Mouse (Mus musculus) WW6 (cell line): ENCODE measurements around the gene Tpx2.
A peak's percentile ranks its signal among the peaks of the same experiment; 100 is the strongest.

Experiments
- DNase-seq: peaks from one replicate; pipeline ENCODE4 v3.0.0-alpha.2; 2013; ENCODE audit warnings: low read depth, low spot score

The Tpx2 gene

DNA sequence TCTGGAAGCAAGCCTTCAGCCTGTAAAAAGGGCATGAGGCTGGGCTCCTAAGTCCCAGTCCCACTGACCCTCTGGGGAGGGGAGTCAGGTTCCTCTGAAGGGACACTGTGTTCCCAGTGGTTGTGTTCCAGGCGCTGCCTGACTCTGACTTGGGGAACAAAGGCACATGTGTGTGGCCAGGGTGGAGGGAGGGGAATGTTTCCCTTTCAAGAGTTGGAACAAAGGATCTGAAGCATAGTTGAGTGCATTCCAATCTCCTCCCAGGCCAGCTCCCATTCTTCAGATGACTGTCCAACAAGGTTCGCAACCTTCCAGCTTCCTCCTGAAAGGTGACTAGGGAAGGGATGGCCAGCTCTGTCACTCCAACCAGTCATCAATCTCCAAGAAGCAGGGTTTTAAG, 27.4 kb upstream of the Tpx2 start:
- DNase-seq: peak; percentile 33

- no peak for DNase-seq
These were observed 26.7 kb upstream of the Tpx2 start for GRCm38 (mm10) chr2:152821023-152821422.

DNA sequence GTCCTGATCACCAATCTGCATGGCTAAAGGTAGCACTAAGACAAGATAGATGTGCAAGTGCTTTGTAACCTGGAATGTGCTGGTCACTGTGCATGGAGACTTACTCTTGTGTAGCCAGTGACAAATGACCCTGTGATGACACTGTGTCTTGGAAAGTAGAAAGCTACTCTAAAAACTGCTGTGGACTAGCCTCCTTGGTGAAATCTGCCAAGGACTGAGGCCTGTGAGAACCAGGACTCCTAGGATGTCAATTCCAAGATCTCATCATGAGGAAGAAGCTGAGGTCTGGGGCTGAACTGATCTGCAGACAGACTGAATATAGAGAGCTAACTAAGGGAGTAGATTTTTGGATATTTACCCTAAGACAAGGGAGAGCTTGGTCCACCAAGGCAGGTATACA, 26.2 kb upstream of the Tpx2 start:
- no peak for DNase-seq

GRCm38 (mm10) chr2:152823770-152824169, 24.0 kb upstream of the Tpx2 start:
- DNase-seq: no peak

DNA sequence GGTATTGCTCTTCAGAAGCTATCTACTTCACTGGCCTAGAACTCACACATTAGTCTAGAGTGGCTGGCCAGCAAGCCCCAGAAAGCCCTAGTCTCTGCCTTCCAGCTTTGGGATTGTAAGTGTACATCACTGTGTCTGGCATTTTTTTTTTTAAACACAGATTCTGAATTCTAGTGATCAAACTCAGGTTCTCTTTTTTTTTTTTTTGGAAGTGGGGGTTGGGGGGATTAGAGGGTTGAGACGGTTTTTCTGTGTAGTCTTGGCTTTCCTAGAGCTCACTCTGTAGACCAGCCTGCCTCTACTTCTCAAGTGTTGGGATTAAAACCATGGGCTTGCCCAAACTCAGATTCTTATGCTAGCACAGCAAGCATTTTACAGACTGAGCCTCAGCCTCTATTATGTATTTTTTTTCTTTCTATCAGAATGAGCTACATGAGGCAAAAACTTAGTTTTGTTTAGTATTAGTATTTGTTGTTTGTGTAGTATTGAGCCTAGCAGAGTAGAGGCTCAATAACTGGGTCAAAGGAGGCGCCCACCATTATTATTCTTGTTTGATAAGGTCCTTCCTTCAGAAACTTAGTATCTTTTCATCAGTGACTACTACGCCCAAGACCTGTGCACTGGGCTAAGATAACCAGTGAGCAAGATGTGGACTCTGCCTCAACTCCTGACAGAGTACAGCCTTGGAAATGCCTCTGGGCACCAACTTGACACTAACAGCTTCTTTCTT, 23.2 kb upstream of the Tpx2 start:
- no peak for DNase-seq

- DNase-seq: no peak
These were observed 22.5 kb upstream of the Tpx2 start for GRCm38 (mm10) chr2:152825168-152825697.

DNA sequence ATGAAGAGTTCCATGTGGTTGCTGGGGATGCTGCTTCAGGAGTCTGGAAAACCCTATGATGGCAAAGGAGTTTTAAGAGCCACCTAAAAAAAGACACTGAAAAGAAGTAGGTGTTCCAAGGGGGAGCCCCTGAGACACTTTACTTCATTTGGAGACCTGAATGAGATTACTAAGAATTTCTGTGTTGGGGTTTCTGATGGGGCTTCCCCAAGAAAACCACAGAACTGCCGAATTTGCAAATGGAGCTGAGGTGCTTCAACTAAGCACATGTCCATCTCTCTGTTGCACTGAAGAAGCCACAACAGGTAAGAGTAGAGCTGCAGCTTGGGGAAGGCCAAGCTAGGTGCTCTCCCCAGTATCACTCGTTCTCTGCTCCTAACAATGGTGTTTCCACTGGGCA, 22.1 kb upstream of the Tpx2 start:
- no peak for DNase-seq

GRCm38 (mm10) chr2:152826481-152826880, 21.3 kb upstream of the Tpx2 start:
- no peak for DNase-seq

DNA sequence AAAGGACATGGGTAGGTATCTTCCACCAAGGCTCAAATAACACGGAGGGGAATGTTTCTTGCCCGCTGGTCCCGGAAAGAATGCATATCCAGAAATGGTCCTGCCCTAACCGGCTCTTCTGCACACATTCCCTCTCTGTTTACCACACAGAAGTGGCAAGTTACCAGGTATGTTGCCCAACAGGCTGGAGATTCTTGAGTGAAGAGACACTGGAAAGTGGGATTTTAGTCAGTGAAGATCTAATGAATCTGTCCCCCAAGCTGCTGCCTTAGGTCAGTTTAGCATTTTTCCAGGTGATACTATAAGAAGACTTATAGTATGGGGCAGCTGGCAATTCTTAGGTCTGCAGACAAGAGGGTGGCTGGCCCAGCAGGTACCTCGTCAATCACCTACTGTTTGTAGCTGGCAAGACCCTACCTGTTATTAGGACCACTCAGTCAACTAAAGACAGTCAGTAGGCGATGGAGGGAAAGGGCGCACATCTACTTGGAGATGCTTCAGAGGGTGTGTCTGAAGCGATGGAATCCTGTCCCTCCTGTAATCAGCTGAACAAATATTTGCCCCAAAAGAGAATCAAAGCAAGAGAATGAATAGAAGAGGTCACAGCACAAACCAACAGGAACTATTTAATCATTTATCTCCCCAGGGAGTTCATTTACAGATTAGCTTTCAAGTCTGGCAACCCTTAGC, 20.3 kb upstream of the Tpx2 start:
- no peak for DNase-seq

DNA sequence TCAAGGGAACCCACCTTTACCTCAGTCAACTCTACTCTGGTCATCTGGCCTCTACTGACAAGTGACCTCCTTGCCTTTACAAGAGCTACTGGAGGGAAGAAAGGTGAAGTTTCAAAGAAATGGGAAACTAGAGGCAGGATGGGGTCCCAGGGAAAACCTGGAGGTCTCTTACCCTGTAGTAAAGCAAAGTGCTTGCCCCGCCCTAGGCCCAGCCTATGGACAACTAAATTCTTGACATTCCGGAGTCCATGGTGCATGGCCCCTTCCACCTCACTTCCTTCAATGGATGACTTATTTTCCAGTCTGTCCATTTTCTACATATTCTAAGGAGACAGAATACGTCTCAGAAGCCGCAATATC, 19.8 kb upstream of the Tpx2 start:
- no peak for DNase-seq

- DNase-seq: no peak
These were observed 19.2 kb upstream of the Tpx2 start for GRCm38 (mm10) chr2:152828532-152828931.

- DNase-seq: no peak
These were observed 18.3 kb upstream of the Tpx2 start for GRCm38 (mm10) chr2:152829367-152829881.

GRCm38 (mm10) chr2:152830021-152830921, 17.5 kb upstream of the Tpx2 start:
- DNase-seq: peak; percentile 72

DNA sequence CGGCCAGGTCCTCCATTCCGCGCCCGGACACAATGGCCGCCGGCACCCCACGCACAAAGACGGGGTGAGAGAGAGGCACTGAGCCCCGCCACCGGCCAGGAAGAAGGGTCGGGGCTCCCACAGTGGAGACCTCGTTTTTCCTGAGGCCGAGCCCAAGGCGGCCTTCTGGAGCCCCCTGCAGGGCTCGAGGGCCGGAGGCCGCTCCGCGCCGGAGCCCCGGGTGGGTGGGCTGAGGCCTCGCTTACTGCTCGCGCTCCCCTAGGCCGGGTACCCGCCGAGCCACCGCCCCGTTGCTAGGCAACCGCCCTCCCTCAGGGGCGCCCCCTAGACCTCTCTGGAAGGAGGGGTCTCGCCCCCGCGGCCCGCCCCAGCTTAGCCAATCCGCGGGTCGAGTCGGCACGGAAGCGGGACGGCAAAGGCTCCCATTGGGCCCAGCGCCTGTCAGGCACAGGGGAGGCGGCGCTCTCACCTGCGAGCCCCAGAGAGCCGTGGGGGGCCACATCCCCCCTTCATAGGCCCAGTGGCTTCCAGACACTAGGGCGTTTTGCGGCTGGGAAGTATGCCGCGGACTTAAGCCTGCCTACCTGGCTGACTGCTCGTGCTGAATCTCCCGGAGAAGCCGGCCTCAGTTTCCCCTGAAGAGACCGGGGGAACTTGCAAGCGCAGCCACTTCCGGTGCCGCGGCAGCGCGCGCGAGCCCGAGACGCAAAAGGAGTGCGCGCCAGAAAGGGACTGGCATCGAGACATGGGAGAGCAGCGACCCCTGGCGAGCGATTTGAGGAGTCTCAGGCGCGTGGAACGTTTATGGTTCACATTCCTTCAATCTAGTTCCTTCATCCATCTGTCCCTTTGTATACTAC, 16.5 kb upstream of the Tpx2 start, which contains the start of gene Bcl2l1:
Gene Bcl2l1, minus strand, starts transcription at position 710 of the 860 bp plus-strand sequence.
- DNase-seq: peak; percentile 94

GRCm38 (mm10) chr2:152839256-152839655, 8.5 kb upstream of the Tpx2 start:
- DNase-seq: no peak

DNA sequence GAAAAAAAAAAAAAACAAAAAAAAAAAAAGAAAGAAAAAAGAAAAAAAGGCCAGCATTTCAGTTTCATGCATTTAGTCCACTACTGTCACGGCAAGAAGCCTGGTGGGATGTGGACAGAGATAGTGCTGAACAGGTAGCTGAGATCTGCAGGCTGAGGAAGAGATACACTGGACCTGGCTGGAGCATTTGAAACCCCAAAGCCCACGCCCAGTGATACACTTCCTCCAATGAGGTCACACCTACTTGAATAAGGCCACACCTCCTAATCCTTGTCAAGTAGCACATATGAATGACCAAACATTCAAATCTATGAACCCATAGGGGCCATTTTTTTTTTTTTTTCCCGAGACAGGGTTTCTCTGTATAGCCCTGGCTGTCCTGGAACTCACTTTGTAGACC, 5.0 kb upstream of the Tpx2 start:
- no peak for DNase-seq

DNA sequence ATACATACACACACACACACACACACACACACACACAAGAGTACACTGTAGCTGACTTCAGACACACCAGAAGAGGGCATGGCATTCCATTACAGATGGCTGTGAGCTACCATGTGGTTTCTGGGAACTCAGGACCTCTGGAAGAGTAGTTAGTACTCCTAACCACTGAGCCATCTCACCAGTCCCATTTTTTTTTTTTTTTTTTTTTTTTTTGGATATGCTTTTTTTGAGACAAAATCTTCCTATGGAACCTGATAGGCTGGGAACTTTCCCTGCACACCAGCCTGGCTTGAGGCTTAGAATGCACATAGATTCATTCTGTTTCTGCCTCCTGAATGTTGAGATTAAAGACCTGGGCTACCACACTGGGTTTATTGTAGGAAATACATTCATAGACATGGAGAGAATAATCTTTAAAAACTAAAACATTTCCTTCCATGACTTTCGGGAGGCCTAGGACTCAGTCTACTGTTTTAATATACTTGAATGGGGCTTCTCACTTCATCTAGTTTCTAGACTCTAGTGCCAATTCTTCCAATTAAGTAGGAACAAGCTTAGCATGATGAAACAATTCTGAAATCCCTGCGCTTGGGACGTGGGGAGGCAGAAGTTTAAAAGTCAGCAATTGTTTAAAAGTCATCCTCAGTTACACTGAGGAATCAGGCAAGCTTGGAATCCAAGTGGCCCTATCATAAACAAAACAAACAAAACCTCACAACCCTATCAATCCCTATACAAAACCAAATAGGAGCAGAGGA, 528 bp upstream of the Tpx2 start:
- DNase-seq: no peak

DNA sequence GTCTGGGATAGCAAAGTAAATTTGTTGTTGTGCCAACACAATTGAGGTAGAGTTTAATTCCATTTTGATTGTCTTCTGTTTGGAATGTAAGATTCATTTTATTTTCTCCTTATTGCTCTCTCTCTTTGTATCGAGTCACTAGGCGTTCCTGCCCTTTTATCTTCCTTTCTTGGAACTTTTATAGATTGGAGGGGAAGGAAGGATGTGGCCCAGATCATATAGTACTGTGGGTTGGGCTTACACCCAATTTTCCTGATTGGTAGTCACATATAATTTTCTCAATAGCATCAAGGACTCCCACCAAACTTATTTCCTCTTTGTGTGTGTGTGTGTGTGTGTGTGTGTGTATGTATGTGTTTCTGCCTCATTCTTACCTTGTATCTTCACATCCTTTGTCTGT, 702 bp downstream of the Tpx2 start:
- no peak for DNase-seq

GRCm38 (mm10) chr2:152859501-152859900, 11.7 kb downstream of the Tpx2 start:
- no peak for DNase-seq

DNA sequence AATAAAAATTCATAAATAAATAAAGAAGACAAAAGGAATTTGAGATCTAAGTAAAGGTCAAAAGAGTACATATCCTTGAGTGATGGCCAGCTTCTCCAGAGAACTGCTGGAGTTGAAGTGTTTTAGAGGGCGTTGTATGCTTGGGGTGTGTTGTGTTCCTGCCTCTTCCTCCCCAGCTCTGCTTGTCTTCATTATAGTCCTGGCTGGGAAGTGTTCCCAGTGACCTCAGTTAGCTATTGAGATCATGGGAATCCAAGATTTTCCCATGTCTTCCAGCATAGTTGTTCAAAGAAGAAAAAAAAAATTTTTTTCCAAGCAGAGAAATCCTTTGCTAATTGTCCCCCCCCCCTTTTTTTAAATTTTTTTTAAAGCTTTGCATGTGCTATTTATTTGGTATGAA, 14.1 kb downstream of the Tpx2 start:
- DNase-seq: no peak
